Mouse (Mus musculus): ENCODE measurements around the gene Cmtr1. TPM values are rescaled to one million over a fixed set of nuclear protein-coding genes. Genes with fewer than 3 reads are reported as not detected.

The Cmtr1 gene
- total RNA-seq, 2 experiments from 2014 or later = 76.8 to 116 TPM

DNA sequence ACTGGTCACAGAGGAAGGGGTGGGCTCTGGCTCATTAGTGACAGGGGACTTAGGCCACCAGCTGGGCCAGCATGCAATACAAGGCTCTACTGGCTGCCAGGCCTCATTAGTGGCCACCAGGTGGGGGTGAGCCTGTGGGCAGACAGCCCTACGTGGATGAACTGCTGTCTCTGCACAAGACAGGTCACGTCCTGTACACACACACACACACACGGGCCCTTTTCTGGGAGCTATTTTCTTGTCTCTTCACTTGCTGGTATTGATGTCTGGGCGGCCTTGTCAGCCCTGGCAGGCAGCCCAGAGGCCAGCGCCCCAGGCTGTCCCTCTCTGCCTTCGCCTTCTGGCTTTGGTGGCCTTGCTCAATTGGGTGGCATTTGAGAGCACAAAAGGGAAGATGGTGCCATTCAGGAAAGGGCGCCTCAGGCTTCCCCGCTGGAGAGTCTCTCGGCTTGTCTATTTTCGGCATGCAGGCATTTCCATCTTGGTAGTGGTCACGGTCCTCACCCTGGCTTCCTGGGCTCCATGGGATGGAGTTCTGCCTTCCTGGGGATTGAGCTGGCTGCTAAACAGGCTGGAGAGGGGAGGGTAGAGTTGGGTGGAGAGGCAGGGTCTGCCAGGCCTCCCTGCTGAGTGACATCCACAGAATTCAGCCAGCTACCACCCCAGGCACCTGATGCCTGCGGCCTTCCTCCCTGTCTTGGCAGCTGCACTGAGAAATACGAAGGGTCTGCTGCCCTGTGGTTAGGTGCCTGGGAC lies 70.3 kb downstream of the Cmtr1 start:
- peak; percentile 49 to 57 for DNase-seq (ENCODE audit: low spot score in 2 of 2)

DNA sequence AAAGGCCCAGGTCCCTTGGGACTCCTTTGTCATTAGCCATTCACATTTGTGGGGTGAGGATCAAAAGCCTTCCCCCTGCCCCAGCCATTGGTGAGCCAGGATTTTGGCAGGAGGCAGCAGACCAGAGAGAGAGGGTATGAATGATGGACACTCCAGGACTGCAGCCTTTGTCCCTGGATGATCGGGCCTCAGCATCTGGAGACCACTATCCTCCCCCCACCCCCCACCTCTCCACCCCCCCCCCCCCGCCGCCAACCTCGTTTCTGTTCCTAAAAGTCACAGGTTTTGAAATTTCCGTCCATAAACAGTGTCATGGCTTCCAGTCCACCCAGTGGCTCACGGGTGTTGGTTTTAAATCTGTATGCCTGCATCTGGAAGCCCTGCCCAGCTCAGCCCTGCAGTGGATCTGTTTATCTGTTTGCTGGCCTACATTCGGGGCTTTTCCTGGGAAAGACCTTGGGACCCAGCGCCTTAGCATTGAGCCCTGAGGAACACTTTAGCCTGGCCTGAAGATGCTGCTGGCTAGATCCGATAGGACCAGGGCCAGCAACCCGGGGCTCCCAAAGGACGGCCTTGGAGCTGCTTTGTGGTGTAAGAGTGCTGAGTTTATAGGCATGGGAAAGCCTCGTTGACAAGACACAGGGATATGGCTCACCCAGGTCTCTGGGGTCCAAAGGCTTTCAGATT lies 71.0 kb downstream of the Cmtr1 start:
- DNase-seq (ENCODE audit: low spot score in 2 of 2) = peak in 1 of 2 experiments; percentile 24

DNA sequence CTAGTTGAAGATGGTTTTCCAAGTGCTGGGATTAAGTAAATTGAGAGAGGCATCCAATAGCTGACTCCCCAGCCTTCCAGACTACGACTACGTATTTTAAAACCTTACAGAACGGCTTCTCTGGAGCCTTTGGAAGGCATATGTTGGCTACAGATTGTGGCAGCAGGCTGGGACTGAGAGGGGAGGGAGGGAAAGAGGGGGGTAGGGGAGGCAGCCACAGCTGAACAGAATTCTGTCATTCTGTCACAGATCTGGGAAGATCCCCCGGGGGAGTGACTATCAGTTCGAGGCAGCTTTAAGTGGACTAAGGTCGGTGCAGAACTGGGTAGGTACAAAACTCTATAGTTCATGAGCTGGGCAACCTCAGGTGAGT lies 71.5 kb downstream of the Cmtr1 start:
- DNase-seq (ENCODE audit: low spot score in 2 of 2) = no peak

DNA sequence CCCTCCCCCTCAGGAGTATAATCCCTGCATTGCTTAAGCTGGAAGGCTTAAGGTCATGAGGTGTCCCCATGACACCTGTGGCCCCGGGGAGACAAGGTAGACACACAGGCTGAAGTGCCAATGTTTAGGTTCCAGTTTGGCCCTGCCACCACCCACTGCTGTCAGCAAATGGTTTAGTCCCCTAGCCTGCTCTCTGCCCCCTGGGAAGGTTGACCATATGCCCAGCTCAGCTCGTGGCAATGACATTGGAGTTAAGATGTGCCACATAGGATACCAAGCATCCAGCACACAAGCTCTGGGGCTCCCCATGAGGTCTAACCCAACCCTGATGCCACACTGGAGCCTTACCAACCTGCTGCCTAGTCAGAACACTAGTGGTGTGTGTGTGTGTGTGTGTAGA lies 72.1 kb downstream of the Cmtr1 start:
- no peak for DNase-seq (ENCODE audit: low spot score in 2 of 2)

DNA sequence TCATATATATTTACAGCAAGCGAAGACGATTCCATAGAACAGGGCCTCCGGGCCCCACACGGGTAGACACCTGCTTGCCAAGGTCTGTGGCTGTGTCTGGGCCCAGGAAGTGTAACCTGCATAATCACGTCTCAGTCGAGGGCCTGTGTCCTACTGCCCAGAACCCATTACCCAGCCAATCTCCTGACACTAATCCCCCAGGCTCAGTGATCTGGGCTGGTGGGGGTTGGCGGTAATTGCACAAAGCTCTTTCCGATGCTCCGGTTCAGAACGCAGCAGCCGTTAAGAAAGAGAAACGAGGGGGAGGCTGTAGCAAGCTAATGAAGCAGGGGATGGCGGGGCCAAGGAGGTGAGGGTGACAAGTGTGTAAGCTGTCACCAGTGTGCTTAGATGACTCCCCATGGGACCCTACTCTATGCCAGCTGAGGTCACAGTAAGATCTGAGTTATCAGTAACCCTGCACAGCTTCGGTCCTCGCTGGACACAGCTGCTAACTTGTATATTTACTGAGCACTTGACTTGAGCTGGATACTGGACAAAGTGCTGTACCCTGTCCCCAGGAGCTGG lies 76.1 kb downstream of the Cmtr1 start:
- no peak for DNase-seq (ENCODE audit: low spot score in 2 of 2)

DNA sequence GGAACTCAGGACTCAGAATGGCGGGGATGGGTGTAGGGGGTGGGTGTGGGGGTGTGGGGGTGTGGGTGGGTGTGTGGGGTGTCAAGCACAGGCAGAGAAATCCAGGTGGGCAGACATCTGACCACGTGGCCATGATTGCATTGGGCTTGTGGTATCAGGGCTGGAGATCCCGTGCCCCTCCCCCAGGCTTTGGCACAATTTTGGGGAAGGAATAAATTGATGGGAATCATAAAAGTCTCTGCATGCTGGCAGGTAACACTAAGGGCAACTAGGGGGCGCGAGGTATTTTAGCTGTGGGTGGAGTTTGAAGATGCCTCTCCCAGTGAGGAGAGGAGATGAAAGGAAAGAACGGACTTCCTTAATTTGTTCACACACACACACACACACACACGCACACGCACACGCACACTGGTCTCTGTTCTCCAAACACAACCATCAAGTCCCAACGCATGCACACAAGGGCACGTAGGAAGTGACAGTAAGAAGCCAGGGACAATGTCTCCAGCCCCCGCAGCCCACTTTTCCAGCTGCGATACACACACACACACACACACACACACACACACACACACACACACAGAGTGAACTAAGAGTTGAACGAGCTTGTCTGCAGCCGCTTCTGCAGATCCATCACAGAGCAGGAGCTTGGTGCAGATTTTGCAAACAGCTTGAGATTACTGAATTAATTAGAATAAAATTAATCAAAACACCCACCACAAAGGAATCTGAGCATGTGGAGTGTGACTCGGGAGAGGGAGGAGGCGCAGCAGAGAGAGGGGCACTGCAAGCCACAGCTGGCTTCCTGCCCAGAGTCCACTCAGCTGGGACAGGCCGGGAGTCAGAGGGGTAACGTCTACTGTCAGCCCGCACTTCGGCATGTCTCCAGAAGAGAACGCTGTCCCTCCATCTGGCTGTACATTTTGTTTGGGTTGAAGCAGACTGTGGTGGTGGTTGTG lies 77.7 kb downstream of the Cmtr1 start:
- no peak for DNase-seq (ENCODE audit: low spot score in 2 of 2)

DNA sequence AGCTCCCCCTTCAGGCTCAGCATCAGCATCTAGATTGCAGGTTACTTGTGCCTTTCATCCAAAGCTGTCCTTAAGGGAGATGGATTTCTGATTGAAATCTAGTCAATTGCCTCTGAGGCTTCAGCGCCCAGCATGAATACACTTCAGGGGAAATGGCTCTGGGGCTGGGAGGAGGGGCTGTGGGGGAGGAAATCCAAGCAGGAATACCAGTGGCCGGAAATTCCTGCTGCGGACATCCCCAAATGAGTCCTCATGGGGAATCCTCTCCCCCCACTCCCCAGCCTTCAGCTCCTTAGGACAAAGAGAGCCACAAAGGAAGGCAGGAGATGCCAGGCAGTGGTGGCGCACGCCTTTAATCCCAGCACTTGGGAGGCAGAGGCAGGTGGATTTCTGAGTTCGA lies 87.1 kb downstream of the Cmtr1 start:
- no peak for DNase-seq (ENCODE audit: low spot score in 2 of 2)

DNA sequence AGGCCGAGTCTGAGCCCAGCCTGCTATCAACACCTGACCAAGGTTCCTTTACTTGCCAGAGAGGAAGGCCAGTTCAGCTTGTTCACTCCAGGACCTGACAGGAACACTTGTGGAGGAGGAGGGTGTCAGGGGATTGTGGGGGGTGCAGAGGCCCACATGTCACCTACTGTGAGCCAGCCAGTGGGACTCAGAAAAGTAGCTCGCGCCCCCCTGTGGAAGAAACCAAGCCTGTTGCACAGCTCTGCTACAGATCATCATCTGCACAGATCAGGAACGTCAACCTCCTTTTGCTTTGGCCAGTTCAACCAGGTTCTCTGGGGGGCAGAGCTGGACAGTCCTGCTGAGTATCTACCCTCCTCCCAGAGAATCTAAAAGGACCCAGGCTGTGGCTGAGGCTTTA lies 94.1 kb downstream of the Cmtr1 start:
- no peak for DNase-seq (ENCODE audit: low spot score in 2 of 2)

Other genes starting within 250 kb of the Cmtr1 start
- gene Pim1, start 169.8 kb upstream of the Cmtr1 start, total RNA-seq (2021) = 100 to 1,000 TPM; 132 to 171 TPM
- not detected for gene Gm17657, start 111.0 kb upstream of the Cmtr1 start, total RNA-seq (2021)
- 10 to 100 TPM; 25.4 to 30.2 TPM for gene Tbc1d22b, start 110.8 kb upstream of the Cmtr1 start, total RNA-seq (2021)
- gene Tmem217, start 108.2 kb upstream of the Cmtr1 start, total RNA-seq (2021) = not detected
- gene Rnf8, start 45.8 kb upstream of the Cmtr1 start, total RNA-seq (2021) = 10 to 100 TPM; 35.1 to 68.3 TPM
- gene Gm28043, start 45.7 kb upstream of the Cmtr1 start, total RNA-seq (2021) = 1 to 10 TPM; 2.3 to 3.0 TPM
- gene Ccdc167, start 56.4 kb downstream of the Cmtr1 start, total RNA-seq (2021) = 10 to 100 TPM in 1 of 2 experiments, 1 to 10 TPM in 1; 6.8 to 13.3 TPM

All from adrenal gland, adult 18-20 months (tissue).